Mouse (Mus musculus): Measurements from ENCODE around the gene Bola1. TPM values are rescaled to one million over a fixed set of nuclear protein-coding genes. Genes with fewer than 3 reads are reported as not detected.
"Not testable (repeated sequence)": the region's sequence is repeated elsewhere in the genome, so short reads cannot be mapped to it uniquely, and the experiment has no call there.

The Bola1 gene
- polyA plus RNA-seq, 1 experiment from 2014 or later, result 56.1 TPM

DNA sequence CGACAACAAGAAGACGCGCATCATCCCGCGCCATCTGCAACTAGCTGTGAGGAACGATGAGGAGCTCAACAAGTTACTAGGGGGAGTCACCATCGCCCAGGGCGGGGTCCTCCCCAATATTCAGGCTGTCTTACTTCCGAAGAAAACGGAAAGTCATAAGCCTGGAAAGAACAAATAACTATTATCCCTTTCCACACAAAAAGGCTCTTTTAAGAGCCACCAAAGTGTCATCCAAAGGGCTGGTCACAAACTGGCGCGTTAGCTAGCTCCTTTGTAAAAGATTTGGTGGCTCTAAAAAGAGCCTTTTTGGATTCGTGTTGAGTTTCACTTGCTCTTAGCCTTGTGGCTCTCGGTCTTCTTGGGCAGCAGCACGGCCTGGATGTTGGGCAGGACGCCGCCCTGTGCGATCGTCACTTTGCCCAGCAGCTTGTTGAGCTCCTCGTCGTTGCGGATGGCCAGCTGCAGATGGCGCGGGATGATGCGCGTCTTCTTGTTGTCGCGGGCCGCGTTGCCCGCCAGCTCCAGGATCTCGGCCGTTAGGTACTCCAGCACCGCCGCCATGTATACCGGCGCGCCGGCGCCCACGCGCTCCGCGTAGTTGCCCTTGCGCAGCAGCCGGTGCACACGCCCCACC is 739 bp upstream of the Bola1 start:
- Histone ChIP-seq H3K4me3 (ENCODE audit: control insufficient read depth in 1 of 2, insufficient read depth in 1 of 2, low read depth in 1 of 2, low read length in 2 of 2) (peak overlapping the region; percentile 60 to 72), H3K9ac (ENCODE audit: low read length) (peak overlapping the region; percentile 93), H3K4me1 (ENCODE audit: control insufficient read depth in 2 of 2, insufficient read depth in 2 of 2, low read length in 2 of 2) (peaks cover 9 to 27% of the 10 kb centered on the region in 2 experiments), H3K4me2 (ENCODE audit: low read length) (peak overlapping the region; percentile 76), H3K27ac (replicated peaks in 1 of 2; ENCODE audit: control insufficient read depth in 1 of 2, insufficient read depth in 1 of 2, low read depth in 2 of 2, low read length in 2 of 2) (peak overlapping the region; percentile 95 to 100)
- not testable (repeated sequence) for H3K27me3 ChIP-seq (ENCODE audit: control insufficient read depth, insufficient read depth, low read length); H3K36me3 ChIP-seq (ENCODE audit: control insufficient read depth, insufficient read depth, low read length); ATAC-seq (ENCODE audit: insufficient number of reproducible peaks, insufficient read depth, low FRiP score, low read depth); H3K9me3 ChIP-seq (ENCODE audit: control insufficient read depth, low read length)
- under 1% methylated on average over 33 of the region's 47 CpGs for WGBS

DNA sequence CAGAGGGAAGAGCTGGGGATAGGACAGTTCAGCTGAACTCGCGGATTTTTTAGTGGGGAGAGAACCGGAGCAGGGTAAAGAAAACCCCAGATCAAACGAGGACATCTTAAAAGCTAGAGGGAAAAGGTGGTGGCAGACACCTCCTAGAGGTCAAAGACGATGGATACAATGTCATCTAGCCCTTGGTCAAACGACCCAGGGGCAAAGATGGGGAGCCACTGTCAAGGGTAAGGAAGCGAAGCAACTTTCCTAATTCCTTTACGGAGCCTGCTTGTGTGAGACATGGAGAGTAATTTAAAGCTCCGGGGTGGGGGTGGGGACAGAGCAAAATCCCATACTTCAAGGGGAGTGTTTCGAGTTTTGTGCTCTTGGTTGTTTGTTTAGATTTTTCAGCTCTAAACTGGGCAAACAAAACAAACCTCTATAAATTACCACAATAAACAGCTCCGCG is 293 bp downstream of the Bola1 start:
- H3K9ac ChIP-seq (ENCODE audit: low read length), result peak overlapping the region; percentile 93
- H3K27me3 ChIP-seq (ENCODE audit: control insufficient read depth, insufficient read depth, low read length), result no peaks in the 10 kb centered on the region
- H3K4me1 ChIP-seq (ENCODE audit: control insufficient read depth in 2 of 2, insufficient read depth in 2 of 2, low read length in 2 of 2), result peaks cover 9 to 27% of the 10 kb centered on the region in 2 experiments
- H3K4me3 ChIP-seq (ENCODE audit: control insufficient read depth in 1 of 2, insufficient read depth in 1 of 2, low read depth in 1 of 2, low read length in 2 of 2), result peak overlapping the region; percentile 60 to 72
- no peak for ATAC-seq (ENCODE audit: insufficient number of reproducible peaks, insufficient read depth, low FRiP score, low read depth)
- peak overlapping the region; percentile 76 for H3K4me2 ChIP-seq (ENCODE audit: low read length)
- WGBS, result 2% methylated on average over 12 of the region's 12 CpGs
- H3K27ac ChIP-seq (replicated peaks in 1 of 2; ENCODE audit: control insufficient read depth in 1 of 2, insufficient read depth in 1 of 2, low read depth in 2 of 2, low read length in 2 of 2), result peak overlapping the region; percentile 95 to 100
- H3K9me3 ChIP-seq (ENCODE audit: control insufficient read depth, low read length), result no peaks in the 10 kb centered on the region
- H3K36me3 ChIP-seq (ENCODE audit: control insufficient read depth, insufficient read depth, low read length), result no peaks in the 10 kb centered on the region

DNA sequence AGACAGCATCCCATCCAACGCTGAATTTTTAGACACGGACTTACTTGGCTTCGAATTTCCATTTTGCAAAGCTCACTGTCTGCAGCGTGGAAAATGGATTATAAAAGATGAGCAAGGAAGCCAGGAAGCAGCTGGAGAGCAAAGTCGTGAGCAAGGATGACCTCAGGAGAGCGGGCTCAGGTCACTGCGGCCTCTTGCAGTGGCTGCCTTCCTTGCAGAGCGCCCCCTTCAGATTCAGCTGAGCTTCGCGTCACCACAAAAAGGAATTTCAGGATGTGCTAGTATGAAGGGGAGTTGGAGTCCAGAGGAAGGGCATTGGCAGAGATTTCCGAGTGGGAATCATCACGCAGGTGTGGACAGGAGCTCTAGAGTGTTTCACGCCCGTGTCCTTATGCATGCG is 10.3 kb downstream of the Bola1 start:
- peak overlapping the region; percentile 25; the same call in 1 of the 2 replicates for H3K9ac ChIP-seq (ENCODE audit: low read length)
- no peaks in the 10 kb centered on the region for H3K9me3 ChIP-seq (ENCODE audit: control insufficient read depth, low read length)
- peaks cover 0 to 3% of the 10 kb centered on the region in 2 experiments; a peak in 1 of 4 replicates for H3K4me1 ChIP-seq (ENCODE audit: control insufficient read depth in 2 of 2, insufficient read depth in 2 of 2, low read length in 2 of 2)
- no peak overlapping the region for H3K27ac ChIP-seq (replicated peaks in 1 of 2; ENCODE audit: control insufficient read depth in 1 of 2, insufficient read depth in 1 of 2, low read depth in 2 of 2, low read length in 2 of 2)
- no peak overlapping the region for H3K4me3 ChIP-seq (ENCODE audit: control insufficient read depth in 1 of 2, insufficient read depth in 1 of 2, low read depth in 1 of 2, low read length in 2 of 2)
- 0 out of 2 replicates have a peak, but pooled peaks cover 4% of the 10 kb centered on the region for H3K27me3 ChIP-seq (ENCODE audit: control insufficient read depth, insufficient read depth, low read length)
- ATAC-seq (ENCODE audit: insufficient number of reproducible peaks, insufficient read depth, low FRiP score, low read depth), result no peak
- H3K36me3 ChIP-seq (ENCODE audit: control insufficient read depth, insufficient read depth, low read length), result no peaks in the 10 kb centered on the region
- 23% methylated on average over 15 of the region's 15 CpGs for WGBS
- H3K4me2 ChIP-seq (ENCODE audit: low read length), result no peak overlapping the region

DNA sequence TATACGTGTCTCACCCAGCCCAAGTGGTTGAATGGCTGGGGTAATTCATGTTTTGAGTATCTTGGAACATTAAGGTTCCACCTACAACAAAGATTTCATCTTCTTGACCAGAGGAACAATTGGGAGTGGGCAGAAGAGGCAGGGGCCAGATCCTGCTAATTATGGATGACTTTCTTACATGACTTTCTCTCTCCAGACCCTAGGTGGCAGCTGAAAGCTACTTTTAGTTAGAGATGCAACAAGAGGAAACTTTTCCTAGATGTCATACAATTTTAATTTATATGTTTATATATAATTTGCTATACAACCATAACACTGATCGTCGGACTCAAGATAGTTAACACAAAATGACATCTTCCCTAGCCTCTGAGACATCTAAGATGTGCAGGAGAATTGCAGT is 11.7 kb downstream of the Bola1 start:
- Histone ChIP-seq H3K9ac (ENCODE audit: low read length) (no peak overlapping the region), H3K36me3 (ENCODE audit: control insufficient read depth, insufficient read depth, low read length) (no peaks in the 10 kb centered on the region), H3K27ac (replicated peaks in 1 of 2; ENCODE audit: control insufficient read depth in 1 of 2, insufficient read depth in 1 of 2, low read depth in 2 of 2, low read length in 2 of 2) (no peak overlapping the region), H3K4me3 (ENCODE audit: control insufficient read depth in 1 of 2, insufficient read depth in 1 of 2, low read depth in 1 of 2, low read length in 2 of 2) (no peak overlapping the region), H3K27me3 (ENCODE audit: control insufficient read depth, insufficient read depth, low read length) (no peaks in the 10 kb centered on the region), H3K9me3 (ENCODE audit: control insufficient read depth, low read length) (no peaks in the 10 kb centered on the region), H3K4me2 (ENCODE audit: low read length) (no peak overlapping the region), H3K4me1 (ENCODE audit: control insufficient read depth in 2 of 2, insufficient read depth in 2 of 2, low read length in 2 of 2) (peaks cover 0 to 3% of the 10 kb centered on the region in 2 experiments; a peak in 1 of 4 replicates)
- 81% methylated on average over 3 of the region's 3 CpGs for WGBS
- ATAC-seq (ENCODE audit: insufficient number of reproducible peaks, insufficient read depth, low FRiP score, low read depth), result no peak

DNA sequence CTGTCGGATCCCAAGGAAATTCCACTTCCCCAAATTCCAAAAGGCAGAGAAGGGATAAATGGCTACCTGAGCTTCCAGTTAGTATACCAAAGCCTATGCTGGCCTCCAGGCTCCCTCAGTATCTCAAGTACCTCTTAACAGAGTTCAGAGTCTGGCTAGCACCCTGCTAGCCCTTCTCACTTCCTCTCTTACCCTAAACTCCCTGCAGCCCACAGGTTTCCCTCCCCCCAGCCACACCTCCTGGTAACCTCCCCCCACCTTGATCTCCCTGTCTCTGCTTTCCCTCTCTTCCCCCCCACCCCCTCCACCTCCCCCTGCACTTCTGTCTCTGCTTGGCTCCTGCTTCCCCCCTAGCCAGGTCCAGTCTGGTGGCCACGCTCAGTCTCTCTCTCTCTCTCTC is 19.8 kb downstream of the Bola1 start:
- peaks cover under 1% of the 10 kb centered on the region; the same call in 1 of the 2 replicates for H3K36me3 ChIP-seq (ENCODE audit: control insufficient read depth, insufficient read depth, low read length)
- no peak overlapping the region for H3K27ac ChIP-seq (replicated peaks in 1 of 2; ENCODE audit: control insufficient read depth in 1 of 2, insufficient read depth in 1 of 2, low read depth in 2 of 2, low read length in 2 of 2)
- no peak overlapping the region for H3K4me2 ChIP-seq (ENCODE audit: low read length)
- H3K9me3 ChIP-seq (ENCODE audit: control insufficient read depth, low read length), result no peaks in the 10 kb centered on the region
- no peak for ATAC-seq (ENCODE audit: insufficient number of reproducible peaks, insufficient read depth, low FRiP score, low read depth)
- 22% methylated on average over 2 of the region's 2 CpGs for WGBS
- no peaks in the 10 kb centered on the region for H3K27me3 ChIP-seq (ENCODE audit: control insufficient read depth, insufficient read depth, low read length)
- peaks cover 7 to 11% of the 10 kb centered on the region in 2 experiments for H3K4me1 ChIP-seq (ENCODE audit: control insufficient read depth in 2 of 2, insufficient read depth in 2 of 2, low read length in 2 of 2)
- H3K9ac ChIP-seq (ENCODE audit: low read length), result no peak overlapping the region
- no peak overlapping the region for H3K4me3 ChIP-seq (ENCODE audit: control insufficient read depth in 1 of 2, insufficient read depth in 1 of 2, low read depth in 1 of 2, low read length in 2 of 2)

DNA sequence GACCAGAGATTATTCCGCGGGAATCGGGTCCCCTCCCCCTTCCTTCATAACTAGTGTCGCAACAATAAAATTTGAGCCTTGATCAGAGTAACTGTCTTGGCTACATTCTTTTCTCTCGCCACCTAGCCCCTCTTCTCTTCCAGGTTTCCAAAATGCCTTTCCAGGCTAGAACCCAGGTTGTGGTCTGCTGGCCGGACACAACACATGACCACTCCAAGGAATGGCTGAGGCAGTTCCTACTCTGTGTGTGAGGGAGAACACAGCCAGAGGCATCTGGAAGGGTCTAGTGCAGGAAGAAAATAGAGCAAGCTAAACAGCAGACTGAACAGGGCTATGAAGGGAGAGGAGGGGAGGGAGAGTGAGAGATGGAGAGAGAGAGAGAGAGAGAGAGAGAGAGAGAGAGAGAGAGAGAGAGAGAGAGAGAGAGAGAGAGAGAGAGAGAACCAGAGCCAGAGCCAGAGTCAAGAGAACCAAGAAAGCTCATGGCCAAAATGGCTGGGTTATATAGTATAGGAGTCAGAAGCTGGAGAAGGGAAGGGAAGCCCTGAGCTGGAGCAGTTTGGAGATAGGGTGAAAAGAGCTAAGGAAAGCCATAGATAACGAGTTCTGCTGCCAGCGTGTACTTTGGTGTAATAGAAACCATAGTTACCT is 20.8 kb downstream of the Bola1 start:
- Histone ChIP-seq H3K36me3 (ENCODE audit: control insufficient read depth, insufficient read depth, low read length) (peaks cover 10% of the 10 kb centered on the region), H3K4me1 (ENCODE audit: control insufficient read depth in 2 of 2, insufficient read depth in 2 of 2, low read length in 2 of 2) (peaks cover 7 to 11% of the 10 kb centered on the region in 2 experiments), H3K4me2 (ENCODE audit: low read length) (peak overlapping the region; percentile 83; the same call in 1 of the 2 replicates)
- 24% methylated on average over 6 of the region's 8 CpGs for WGBS
- H3K4me3 ChIP-seq (ENCODE audit: control insufficient read depth in 1 of 2, insufficient read depth in 1 of 2, low read depth in 1 of 2, low read length in 2 of 2); ATAC-seq (ENCODE audit: insufficient number of reproducible peaks, insufficient read depth, low FRiP score, low read depth); H3K27ac ChIP-seq (replicated peaks in 1 of 2; ENCODE audit: control insufficient read depth in 1 of 2, insufficient read depth in 1 of 2, low read depth in 2 of 2, low read length in 2 of 2); H3K9me3 ChIP-seq (ENCODE audit: control insufficient read depth, low read length); H3K27me3 ChIP-seq (ENCODE audit: control insufficient read depth, insufficient read depth, low read length); H3K9ac ChIP-seq (ENCODE audit: low read length): not testable (repeated sequence)

DNA sequence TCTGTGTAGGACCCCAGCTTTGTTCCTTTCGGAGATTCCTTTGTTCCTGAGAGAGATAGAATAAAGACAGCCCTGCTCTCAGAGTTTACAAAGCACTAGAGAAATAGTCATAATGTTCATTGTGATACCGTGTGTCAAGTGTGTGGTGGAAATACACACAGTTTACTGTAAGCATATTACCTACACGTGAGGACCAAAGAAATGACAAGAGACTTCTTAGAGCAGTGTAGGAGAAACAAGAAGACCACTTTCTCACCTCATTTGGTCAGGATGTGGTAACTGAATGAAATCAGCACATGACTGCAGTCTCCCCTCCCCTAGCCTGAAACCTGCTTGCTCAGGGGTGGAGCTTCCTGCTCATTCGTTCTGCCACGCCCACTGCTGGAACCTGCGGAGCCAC is 21.3 kb downstream of the Bola1 start:
- peak overlapping the region; percentile 6 to 56; a peak in 2 of 4 replicates for H3K4me3 ChIP-seq (ENCODE audit: control insufficient read depth in 1 of 2, insufficient read depth in 1 of 2, low read depth in 1 of 2, low read length in 2 of 2)
- H3K27ac ChIP-seq (replicated peaks in 1 of 2; ENCODE audit: control insufficient read depth in 1 of 2, insufficient read depth in 1 of 2, low read depth in 2 of 2, low read length in 2 of 2), result no peak overlapping the region

More for the DNA sequence above, 21.3 kb downstream of the Bola1 start:
- peak overlapping the region; percentile 35 for H3K9ac ChIP-seq (ENCODE audit: low read length)
- H3K4me2 ChIP-seq (ENCODE audit: low read length), result peak overlapping the region; percentile 83
- H3K4me1 ChIP-seq (ENCODE audit: control insufficient read depth in 2 of 2, insufficient read depth in 2 of 2, low read length in 2 of 2), result peaks cover 7 to 11% of the 10 kb centered on the region in 2 experiments
- peaks cover 16% of the 10 kb centered on the region for H3K36me3 ChIP-seq (ENCODE audit: control insufficient read depth, insufficient read depth, low read length)
- H3K9me3 ChIP-seq (ENCODE audit: control insufficient read depth, low read length), result no peaks in the 10 kb centered on the region
- WGBS, result 2% methylated on average over 6 of the region's 6 CpGs
- no peaks in the 10 kb centered on the region for H3K27me3 ChIP-seq (ENCODE audit: control insufficient read depth, insufficient read depth, low read length)
- ATAC-seq (ENCODE audit: insufficient number of reproducible peaks, insufficient read depth, low FRiP score, low read depth), result no peak
